Mouse (Mus musculus) bone marrow macrophage, adult 2 months (primary cell): Measurements from ENCODE around the gene Rpl22.

Source experiments
- CTCF ChIP-seq: IDR thresholded peaks from 2 replicates; pipeline ENCODE4 v1.5.1; 2012; ENCODE audit warnings: low read depth, mild to moderate bottlenecking, low read length, moderate library complexity
- POLR2A ChIP-seq: IDR thresholded peaks from 2 replicates; pipeline ENCODE4 v1.6.1; 2012; ENCODE audit warnings: mild to moderate bottlenecking, low read depth, low read length, borderline replicate concordance

DNA sequence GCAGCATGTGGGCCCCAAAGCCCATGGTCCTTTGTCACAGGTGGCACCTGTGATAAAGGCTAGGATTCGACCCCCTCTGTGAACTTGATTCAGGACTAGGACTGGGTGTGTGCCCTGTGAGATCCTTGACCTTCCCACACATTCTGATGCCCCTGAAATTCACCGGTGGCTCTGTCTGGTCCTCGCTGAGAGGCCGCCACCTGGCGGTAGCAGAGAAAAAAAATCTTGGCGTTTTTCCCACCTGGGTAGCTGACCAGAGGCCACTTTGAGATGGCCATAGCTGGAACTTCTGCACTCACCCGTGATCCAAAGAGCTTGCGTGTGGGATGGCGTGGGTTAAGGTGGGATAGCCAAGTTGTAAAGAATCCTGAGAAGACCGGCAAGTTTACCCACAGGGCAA lies 40.0 kb upstream of the Rpl22 start:
- TF ChIP-seq CTCF: peak; percentile 85
- no peak for TF ChIP-seq POLR2A
